Mouse (Mus musculus): ENCODE measurements around the gene Gm7951. TPM values are rescaled to one million over a fixed set of nuclear protein-coding genes. Genes with fewer than 3 reads are reported as not detected.
"Not testable (repeated sequence)": the region's sequence is repeated elsewhere in the genome, so short reads cannot be mapped to it uniquely, and the experiment has no call there.

Gm7951 gene
- polyA plus RNA-seq (2014; fragmentation: Nextera tagmentation; extraction: Ambion mirVana), result not detected in 2 replicates

GRCm38 (mm10) chr14:42117269-42117668 is at the start of gene Gm7951:
Gene Gm7951 (minus strand): TSS chr14:42117369.
- not testable (repeated sequence) for H3K36me3 ChIP-seq (ENCODE audit: control insufficient read depth, insufficient read depth, low read length); H3K27me3 ChIP-seq (ENCODE audit: control insufficient read depth, insufficient read depth, low read length); H3K4me3 ChIP-seq (ENCODE audit: low read depth, low read length); H3K9me3 ChIP-seq (ENCODE audit: control insufficient read depth, low read length); H3K9ac ChIP-seq (ENCODE audit: low read length); DNase-seq (ENCODE audit: low spot score); H3K4me1 ChIP-seq (replicated peaks; ENCODE audit: control insufficient read depth, insufficient read depth, low read length); ATAC-seq (replicated peaks; ENCODE audit: low FRiP score); H3K4me2 ChIP-seq (ENCODE audit: low read depth, low read length, severe bottlenecking); H3K27ac ChIP-seq (ENCODE audit: low read depth, low read length)
- WGBS, result no CpG with 5 or more reads among the region's 2 CpGs

DNA sequence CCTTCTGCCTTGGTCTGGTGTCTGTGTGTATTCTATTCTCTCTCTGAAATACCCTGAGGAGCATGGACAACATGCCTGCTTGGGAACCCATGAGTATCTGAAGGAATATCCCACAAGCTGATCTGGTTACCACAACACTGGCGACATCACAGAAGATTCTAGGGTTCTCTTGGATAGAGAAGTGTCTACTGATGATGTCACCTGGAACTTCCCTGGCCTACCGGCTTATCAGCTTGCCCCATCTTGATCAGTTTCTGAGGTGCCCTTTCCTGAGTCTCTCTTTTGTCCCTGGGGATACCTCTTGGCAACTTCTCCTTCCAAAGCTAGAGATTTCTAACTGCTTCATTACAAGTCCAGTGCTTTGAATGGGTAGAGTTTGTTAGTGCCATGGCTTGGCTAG is 45.4 kb upstream of the Gm7951 start, which contains the start of gene Gm17027:
TSS of gene Gm17027 (minus strand) at position 101 of the 400 bp plus-strand sequence.
- H3K9ac ChIP-seq (ENCODE audit: low read length); H3K27me3 ChIP-seq (ENCODE audit: control insufficient read depth, insufficient read depth, low read length); H3K27ac ChIP-seq (ENCODE audit: low read depth, low read length); H3K4me3 ChIP-seq (ENCODE audit: low read depth, low read length); H3K4me2 ChIP-seq (ENCODE audit: low read depth, low read length, severe bottlenecking); H3K36me3 ChIP-seq (ENCODE audit: control insufficient read depth, insufficient read depth, low read length); H3K9me3 ChIP-seq (ENCODE audit: control insufficient read depth, low read length); H3K4me1 ChIP-seq (replicated peaks; ENCODE audit: control insufficient read depth, insufficient read depth, low read length); ATAC-seq (replicated peaks; ENCODE audit: low FRiP score); DNase-seq (ENCODE audit: low spot score): not testable (repeated sequence)
- 100% methylated on average over 1 of the region's 2 CpGs for WGBS

- not testable (repeated sequence) for H3K4me3 ChIP-seq (ENCODE audit: low read depth, low read length); H3K27ac ChIP-seq (ENCODE audit: low read depth, low read length); H3K4me1 ChIP-seq (replicated peaks; ENCODE audit: control insufficient read depth, insufficient read depth, low read length); DNase-seq (ENCODE audit: low spot score); H3K4me2 ChIP-seq (ENCODE audit: low read depth, low read length, severe bottlenecking); ATAC-seq (replicated peaks; ENCODE audit: low FRiP score); H3K9me3 ChIP-seq (ENCODE audit: control insufficient read depth, low read length); H3K27me3 ChIP-seq (ENCODE audit: control insufficient read depth, insufficient read depth, low read length); H3K9ac ChIP-seq (ENCODE audit: low read length); H3K36me3 ChIP-seq (ENCODE audit: control insufficient read depth, insufficient read depth, low read length)
- WGBS, result 72% methylated on average over 7 of the region's 8 CpGs
Measured at GRCm38 (mm10) chr14:42134571-42134970, 17.4 kb upstream of the Gm7951 start.

DNA sequence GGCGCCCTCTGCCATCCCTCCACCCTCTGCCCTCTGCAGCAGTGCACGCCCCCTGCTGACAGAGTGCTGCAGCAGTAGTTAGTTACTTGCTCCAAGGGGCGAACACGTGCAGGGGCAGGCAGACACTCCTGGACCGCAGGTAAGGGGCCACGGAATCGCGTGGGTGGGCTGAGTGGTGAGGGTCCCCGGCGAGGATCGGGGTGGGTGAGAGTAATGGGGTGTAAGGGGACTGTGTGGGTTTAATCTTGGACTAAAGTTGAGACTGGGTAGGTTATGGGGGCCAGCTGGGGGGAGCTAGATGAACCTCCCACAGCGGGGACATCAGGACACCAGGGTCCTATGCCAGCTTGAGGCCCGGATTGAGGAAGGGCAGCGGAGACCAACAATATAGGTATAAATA is 16.6 kb upstream of the Gm7951 start:
- not testable (repeated sequence) for H3K4me2 ChIP-seq (ENCODE audit: low read depth, low read length, severe bottlenecking); H3K9ac ChIP-seq (ENCODE audit: low read length); ATAC-seq (replicated peaks; ENCODE audit: low FRiP score); H3K4me3 ChIP-seq (ENCODE audit: low read depth, low read length); H3K27ac ChIP-seq (ENCODE audit: low read depth, low read length); H3K4me1 ChIP-seq (replicated peaks; ENCODE audit: control insufficient read depth, insufficient read depth, low read length); H3K9me3 ChIP-seq (ENCODE audit: control insufficient read depth, low read length); DNase-seq (ENCODE audit: low spot score); H3K36me3 ChIP-seq (ENCODE audit: control insufficient read depth, insufficient read depth, low read length); H3K27me3 ChIP-seq (ENCODE audit: control insufficient read depth, insufficient read depth, low read length)
- WGBS, result 53% methylated on average over 8 of the region's 14 CpGs

Other genes with a start within 250 kb of the Gm7951 start
- gene Gm7980, start 210.1 kb downstream of the Gm7951 start, polyA plus RNA-seq (2014; fragmentation: Nextera tagmentation; extraction: Ambion mirVana), result not detected in 2 replicates
- gene 1700049E17Rik1, start 192.4 kb downstream of the Gm7951 start, polyA plus RNA-seq (2014; fragmentation: Nextera tagmentation; extraction: Ambion mirVana), result not detected in 2 replicates
- gene 1700024B05Rik, start 173.4 kb downstream of the Gm7951 start, polyA plus RNA-seq (2014; fragmentation: Nextera tagmentation; extraction: Ambion mirVana), result not detected in 2 replicates
- gene Gm6401, start 149.4 kb downstream of the Gm7951 start, polyA plus RNA-seq (2014; fragmentation: Nextera tagmentation; extraction: Ambion mirVana), result not detected in 2 replicates
- gene Gm3543, start 134.0 kb downstream of the Gm7951 start, polyA plus RNA-seq (2014; fragmentation: Nextera tagmentation; extraction: Ambion mirVana), result not detected in 2 replicates
- gene Gm17027, start 45.3 kb upstream of the Gm7951 start, polyA plus RNA-seq (2014; fragmentation: Nextera tagmentation; extraction: Ambion mirVana), result not detected in 2 replicates
- gene Gm3573, start 73.4 kb upstream of the Gm7951 start, polyA plus RNA-seq (2014; fragmentation: Nextera tagmentation; extraction: Ambion mirVana), result not detected in 2 replicates
- not detected in 2 replicates for gene Gm17026, start 142.7 kb upstream of the Gm7951 start, polyA plus RNA-seq (2014; fragmentation: Nextera tagmentation; extraction: Ambion mirVana)
- gene Gm9611, start 180.0 kb upstream of the Gm7951 start, polyA plus RNA-seq (2014; fragmentation: Nextera tagmentation; extraction: Ambion mirVana), result not detected in 2 replicates
- gene Gm7995, start 192.8 kb upstream of the Gm7951 start, polyA plus RNA-seq (2014; fragmentation: Nextera tagmentation; extraction: Ambion mirVana), result not detected in 2 replicates